Mouse (Mus musculus): ENCODE measurements around the gene Tubb5.

- TF ChIP-seq CTCF (IDR thresholded peaks at IDR 0.05; ENCODE audit: borderline replicate concordance, control insufficient read depth, extremely low read depth, insufficient read depth, low read length, poor library complexity) (no peak), POLR2A (IDR thresholded peaks at IDR 0.05; ENCODE audit: control insufficient read depth, extremely low read depth, insufficient read depth, low read length, poor library complexity) (no peak)
Measured at GRCm38 (mm10) chr17:35834696-35835422, 3.2 kb downstream of the Tubb5 start.
